Mouse (Mus musculus) brain, embryonic 14.5 days (tissue): ENCODE data around the gene Aff3.

ENCODE experiments used
- CTCF ChIP-seq: fragments of 200-500 bp; IDR thresholded peaks from 2 replicates; pipeline ENCODE4 v1.5.1; 2012; ENCODE audit warnings: inconsistent platforms, mild to moderate bottlenecking, moderate library complexity, borderline replicate concordance; ENCODE audit not compliant: insufficient read depth, insufficient read length; ENCODE audit errors: extremely low read depth
- POLR2A ChIP-seq: fragments of 200-500 bp; IDR thresholded peaks from 2 replicates; pipeline ENCODE4 v1.6.1; 2012; ENCODE audit warnings: mild to moderate bottlenecking, inconsistent platforms, borderline replicate concordance; ENCODE audit not compliant: poor library complexity, insufficient read depth, insufficient read length, severe bottlenecking; ENCODE audit errors: extremely low read depth

- TF ChIP-seq CTCF (no peak), POLR2A (no peak)
These were observed 483.7 kb downstream of the Aff3 start for GRCm38 (mm10) chr1:38181020-38181550.
